Mouse (Mus musculus): Measurements from ENCODE around the gene Map3k5. TPM values are rescaled to one million over a fixed set of nuclear protein-coding genes. Genes with fewer than 3 reads are reported as not detected.

The Map3k5 gene
- total RNA-seq, 2 experiments from 2014 or later = 27.1 to 31.5 TPM

- peak; percentile 58 to 64 for DNase-seq
- intact Hi-C loops (cut with DNase I) = no loop called here
Measured at GRCm38 (mm10) chr10:20040116-20040515, 105.8 kb downstream of the Map3k5 start.

- no peak for DNase-seq
- intact Hi-C loops (cut with DNase I) = no loop called here
Measured at GRCm38 (mm10) chr10:20040677-20041076, 106.4 kb downstream of the Map3k5 start.

DNA sequence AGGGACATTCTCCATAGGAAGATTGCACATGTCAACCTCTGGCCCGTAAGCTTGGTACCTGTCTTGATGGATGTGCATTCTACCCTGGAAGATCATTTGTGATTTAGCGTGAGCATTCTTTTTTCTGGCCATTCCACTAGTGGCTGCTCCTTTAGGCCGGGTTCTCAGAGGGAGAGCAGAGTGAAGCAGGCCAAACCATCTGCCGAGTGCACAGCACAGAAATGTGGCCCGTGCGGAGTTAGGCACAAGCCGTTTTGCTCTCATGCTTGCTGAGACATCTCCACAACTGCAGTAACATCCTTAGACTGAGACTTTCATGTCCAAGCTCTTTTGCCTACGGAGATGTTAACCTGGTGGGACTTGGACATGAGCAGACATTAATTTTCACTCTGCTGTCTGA, 107.8 kb downstream of the Map3k5 start:
- DNase-seq = no peak

GRCm38 (mm10) chr10:20044051-20044450, 109.8 kb downstream of the Map3k5 start:
- DNase-seq = no peak
- intact Hi-C loops (cut with DNase I) = no loop called here

More for the DNA sequence above, 107.8 kb downstream of the Map3k5 start:
- intact Hi-C loops (cut with DNase I) = no loop called here

DNA sequence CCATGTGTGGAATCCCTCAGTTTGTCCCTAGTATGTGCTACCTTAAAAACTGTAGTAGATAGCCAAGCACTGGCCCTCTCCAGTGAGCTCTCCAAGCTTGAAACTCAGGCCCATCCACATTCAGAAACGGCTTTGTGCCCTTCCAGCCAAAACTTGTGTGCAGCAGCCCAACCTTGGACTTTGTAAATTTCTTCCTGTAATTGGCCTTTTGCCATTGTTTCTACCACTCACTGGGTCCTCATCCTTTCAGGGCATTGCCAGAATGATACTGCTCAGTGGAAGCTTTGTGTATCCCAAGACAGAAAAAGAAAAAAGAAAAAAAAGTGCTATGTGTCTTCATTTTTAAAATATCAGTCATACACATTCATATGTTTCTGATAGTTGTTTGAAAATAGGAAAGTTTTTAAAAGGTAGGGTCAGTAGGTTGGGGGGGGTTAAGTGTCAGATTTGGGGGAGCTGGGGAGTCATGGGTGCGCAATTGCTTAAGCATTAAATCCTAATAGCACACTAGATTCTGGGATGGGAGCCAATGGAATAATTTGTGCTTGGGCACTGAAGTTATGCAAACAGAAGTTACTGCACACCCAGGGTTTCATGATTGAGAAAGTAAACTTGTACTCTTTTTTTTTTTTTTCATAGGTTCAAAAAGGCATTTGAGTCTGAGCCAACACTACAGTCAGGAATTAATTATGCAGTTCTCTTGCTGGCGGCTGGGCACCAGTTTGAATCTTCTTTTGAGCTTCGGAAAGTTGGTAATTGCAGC, 111.6 kb downstream of the Map3k5 start:
- intact Hi-C loops (cut with DNase I) = no loop called here
- no peak for DNase-seq

GRCm38 (mm10) chr10:20056859-20057644, 122.8 kb downstream of the Map3k5 start:
- intact Hi-C loops (cut with DNase I) = no loop called here
- DNase-seq = no peak

DNA sequence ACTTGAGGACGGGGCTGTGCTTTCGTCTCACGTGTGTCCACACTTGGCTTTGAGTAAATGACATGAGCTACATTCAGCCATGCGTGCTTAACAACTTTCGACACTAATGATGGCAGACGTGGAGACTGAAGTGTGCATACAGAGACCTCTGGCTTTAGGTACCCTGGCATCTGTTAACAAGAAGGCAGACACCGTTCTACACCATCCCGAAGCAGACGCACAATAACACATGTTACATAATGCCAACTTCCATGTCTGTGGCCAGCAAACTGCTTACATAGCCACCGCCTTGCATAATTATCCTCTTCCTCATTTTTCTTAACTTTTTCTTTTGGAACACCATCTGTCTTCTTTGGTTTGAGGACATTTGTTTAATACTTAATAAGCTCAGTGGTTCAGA, 123.8 kb downstream of the Map3k5 start:
- DNase-seq = no peak
- intact Hi-C loops (cut with DNase I) = no loop called here

- intact Hi-C loops (cut with DNase I) = no loop called here
- DNase-seq = no peak
Measured at GRCm38 (mm10) chr10:20058841-20059240, 124.6 kb downstream of the Map3k5 start.

- intact Hi-C loops (cut with DNase I) = no loop called here
- peak; percentile 41 to 43 for DNase-seq
Measured at GRCm38 (mm10) chr10:20060320-20060970, 126.2 kb downstream of the Map3k5 start.

- intact Hi-C loops (cut with DNase I) = no loop called here
- peak; percentile 42 to 52 for DNase-seq
Measured at GRCm38 (mm10) chr10:20064556-20065207, 130.4 kb downstream of the Map3k5 start.

DNA sequence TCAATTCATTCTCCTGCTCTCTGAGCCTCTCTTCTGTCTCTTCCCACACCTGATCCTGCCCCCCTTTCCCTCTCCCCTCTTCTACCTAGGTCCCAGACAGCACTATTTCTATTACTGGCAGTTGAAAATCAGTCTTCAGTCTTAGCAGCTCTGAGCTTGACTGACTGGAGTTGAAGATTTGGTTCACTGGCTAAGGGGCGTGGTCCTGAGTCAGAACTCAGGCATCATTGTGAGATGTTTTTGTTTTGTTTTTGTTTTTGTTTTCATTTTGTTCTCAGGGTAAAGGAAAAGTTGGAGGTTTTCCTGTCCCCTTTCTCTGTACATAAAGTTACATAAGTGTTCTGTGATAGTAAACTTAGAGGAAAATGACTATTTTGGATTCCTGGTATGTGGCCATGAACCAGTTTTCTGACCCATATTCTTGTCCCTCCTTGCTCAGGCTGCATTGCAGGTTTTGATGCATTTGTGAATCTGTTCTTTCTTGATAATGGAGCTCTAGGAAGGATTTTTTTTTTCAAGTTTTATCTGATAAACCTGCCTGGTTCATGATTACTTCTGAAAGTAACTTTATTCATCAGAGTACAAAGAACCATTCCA, 131.9 kb downstream of the Map3k5 start:
- no peak for DNase-seq
- intact Hi-C loops (cut with DNase I) = no loop called here

GRCm38 (mm10) chr10:20069771-20070460, 135.6 kb downstream of the Map3k5 start:
- intact Hi-C loops (cut with DNase I) = no loop called here
- DNase-seq = no peak

GRCm38 (mm10) chr10:20070576-20071109, 136.4 kb downstream of the Map3k5 start:
- intact Hi-C loops (cut with DNase I) = no loop called here
- DNase-seq = no peak

DNA sequence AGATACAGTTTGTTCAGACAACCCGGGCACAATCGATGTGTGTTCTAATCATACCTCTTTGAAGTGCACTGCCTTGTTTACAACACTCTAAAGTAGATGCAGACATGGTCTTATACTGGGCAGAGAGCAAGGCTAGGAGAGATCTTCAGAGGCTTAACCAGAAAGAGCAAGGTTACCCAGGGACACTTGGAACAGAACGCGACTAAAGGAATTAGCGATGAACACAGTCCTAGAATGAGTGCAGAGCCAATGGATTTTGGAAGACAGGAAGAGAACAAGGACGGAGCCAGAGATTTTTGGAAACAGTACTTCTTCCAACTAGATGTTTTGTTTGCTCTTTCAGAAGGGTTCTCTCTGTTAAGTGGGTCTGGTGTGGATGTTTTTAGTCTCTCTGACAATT, 137.4 kb downstream of the Map3k5 start:
- peak; percentile 50 to 63 for DNase-seq
- intact Hi-C loops (cut with DNase I) = loop anchor here (2.0 kb wide), 2 partner anchors 53 to 159 kb away; no protein-coding TSS in a partner anchor

DNA sequence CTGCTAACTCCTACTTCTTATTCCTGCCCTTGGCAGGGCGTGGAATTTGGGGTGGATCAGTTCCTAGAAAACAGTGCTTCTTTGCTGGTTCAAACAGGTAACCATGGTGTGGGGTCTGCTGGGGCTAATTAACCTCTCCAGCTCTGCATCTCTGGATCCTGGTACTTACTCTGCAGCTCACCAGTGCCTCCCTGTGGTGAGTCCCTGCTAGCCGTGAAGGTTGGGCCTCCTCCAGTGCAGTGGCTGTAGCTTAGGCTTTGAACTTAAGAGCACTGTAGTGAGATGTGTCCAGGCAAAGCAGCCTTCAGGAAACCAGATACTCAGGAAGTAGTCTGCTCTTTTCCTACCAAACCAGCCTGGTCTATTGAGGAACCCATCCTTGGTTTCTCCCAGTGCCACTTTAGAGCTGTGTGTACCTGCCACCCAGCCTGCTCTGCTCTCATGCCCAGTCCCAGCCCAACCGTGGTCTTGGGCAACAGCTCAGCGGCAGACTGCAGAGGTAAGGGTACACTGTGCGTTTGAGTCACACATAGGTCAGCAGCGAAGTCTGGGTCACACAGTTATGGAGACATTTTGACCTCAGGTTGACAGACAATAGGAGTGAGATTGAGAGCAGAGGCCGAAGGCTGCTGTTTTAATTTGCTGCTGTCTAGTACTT, 139.1 kb downstream of the Map3k5 start:
- peak; percentile 79 to 84 for DNase-seq
- intact Hi-C loops (cut with DNase I) = loop anchor here (1.0 to 2.0 kb wide), 3 partner anchors 51 to 161 kb away; partner anchors contain the start of gene Map3k5

GRCm38 (mm10) chr10:20076541-20077469, 142.5 kb downstream of the Map3k5 start:
- intact Hi-C loops (cut with DNase I) = no loop called here
- DNase-seq = no peak

GRCm38 (mm10) chr10:20078350-20078749, 144.1 kb downstream of the Map3k5 start:
- DNase-seq = no peak
- intact Hi-C loops (cut with DNase I) = no loop called here

DNA sequence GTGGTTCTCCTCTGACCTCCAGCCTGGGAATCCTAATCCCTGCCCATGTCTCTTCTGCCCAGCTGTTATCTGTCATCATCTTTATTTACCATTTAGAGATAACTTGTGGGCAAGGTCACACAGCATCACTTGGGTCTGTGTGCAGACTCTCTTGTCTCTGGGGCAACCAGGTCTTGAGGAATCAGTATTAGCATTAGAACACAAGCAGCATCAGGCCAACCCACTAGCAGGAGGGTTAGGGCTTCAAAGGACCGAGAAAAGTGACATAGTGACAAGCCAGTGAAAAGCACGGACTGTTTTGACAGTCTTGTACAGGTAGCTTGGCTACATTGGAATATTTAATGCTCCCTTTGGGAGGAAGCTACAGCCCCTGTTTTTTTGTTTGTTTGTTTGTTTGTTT, 153.6 kb downstream of the Map3k5 start:
- no peak for DNase-seq
- intact Hi-C loops (cut with DNase I) = no loop called here

Data from heart, postnatal 10 days (tissue).